Comparison of ENCODE assay signal across 7 mouse cellular contexts in genomic region chr8:121966714-121967448, GRCm38 (mm10). TPM values are rescaled to one million over a fixed set of nuclear protein-coding genes. Genes with fewer than 3 reads are reported as not detected.
DNase-seq lines count a peak whose midpoint lies in the region; ATAC-seq and TF ChIP-seq lines count a peak whose summit lies in the region.

No protein-coding gene starts in this region.

- no peaks in the 10 kb centered on the region for H3K36me3 ChIP-seq in lung, embryonic 14.5 days (ENCODE audit: insufficient read depth)
- H3K36me3 ChIP-seq in forebrain, embryonic 11.5 days (ENCODE audit: control insufficient read depth, insufficient read depth, low read length), result no peaks in the 10 kb centered on the region
- 0 out of 2 replicates have a peak, but pooled peaks cover 5% of the 10 kb centered on the region for H3K36me3 ChIP-seq in limb, embryonic 15.5 days
- H3K36me3 ChIP-seq in stomach, postnatal 0 days (ENCODE audit: control insufficient read depth, insufficient read depth, low read length), result no peaks in the 10 kb centered on the region

- no peak for TF ChIP-seq CTCF in lung, embryonic 14.5 days (IDR thresholded peaks at IDR 0.05; ENCODE audit: low read depth)
- TF ChIP-seq CTCF in stomach, postnatal 0 days (IDR thresholded peaks at IDR 0.05; ENCODE audit: low read depth), result no peak

- H3K27me3 ChIP-seq in lung, embryonic 14.5 days (ENCODE audit: insufficient read depth, low read length), result no peaks in the 10 kb centered on the region
- H3K27me3 ChIP-seq in forebrain, embryonic 11.5 days (ENCODE audit: control insufficient read depth, insufficient read depth, low read length), result no peaks in the 10 kb centered on the region
- H3K27me3 ChIP-seq in limb, embryonic 15.5 days, result no peaks in the 10 kb centered on the region
- no peaks in the 10 kb centered on the region for H3K27me3 ChIP-seq in stomach, postnatal 0 days (ENCODE audit: control insufficient read depth, insufficient read depth, low read length)

- no peak overlapping the region for H3K4me2 ChIP-seq in lung, embryonic 14.5 days
- H3K4me2 ChIP-seq in forebrain, embryonic 11.5 days (ENCODE audit: low read depth, low read length, severe bottlenecking), result peak overlapping the region; percentile 21; the same call in 1 of the 2 replicates
- no peak overlapping the region for H3K4me2 ChIP-seq in limb, embryonic 15.5 days
- H3K4me2 ChIP-seq in stomach, postnatal 0 days (replicated peaks; ENCODE audit: low read depth), result no peak overlapping the region

- peaks cover 4% of the 10 kb centered on the region; the same call in 1 of the 2 replicates for H3K4me1 ChIP-seq in lung, embryonic 14.5 days (ENCODE audit: insufficient read depth)
- H3K4me1 ChIP-seq in forebrain, embryonic 11.5 days (replicated peaks; ENCODE audit: control insufficient read depth, insufficient read depth, low read length), result peaks cover 22% of the 10 kb centered on the region
- H3K4me1 ChIP-seq in limb, embryonic 15.5 days, result peaks cover 63% of the 10 kb centered on the region
- H3K4me1 ChIP-seq in stomach, postnatal 0 days (replicated peaks; ENCODE audit: control insufficient read depth, insufficient read depth), result peaks cover 9% of the 10 kb centered on the region

- no peaks in the 10 kb centered on the region for H3K9me3 ChIP-seq in lung, embryonic 14.5 days (ENCODE audit: low read depth, low read length)
- no peaks in the 10 kb centered on the region for H3K9me3 ChIP-seq in forebrain, embryonic 11.5 days (ENCODE audit: control insufficient read depth, low read length)
- no peaks in the 10 kb centered on the region for H3K9me3 ChIP-seq in limb, embryonic 15.5 days
- H3K9me3 ChIP-seq in stomach, postnatal 0 days (ENCODE audit: control insufficient read depth, low read length), result no peaks in the 10 kb centered on the region

- peak; percentile 36 for ATAC-seq in lung, embryonic 14.5 days (ENCODE audit: insufficient read depth)
- peak; percentile 55 for ATAC-seq in forebrain, embryonic 11.5 days (replicated peaks; ENCODE audit: low FRiP score)
- peak; percentile 62 for ATAC-seq in limb, embryonic 15.5 days (ENCODE audit: insufficient number of reproducible peaks, low FRiP score, low TSS enrichment, low read depth)
- 0 out of 2 replicates have a peak, but pooled peaks have one; percentile 45 for ATAC-seq in stomach, postnatal 0 days (ENCODE audit: low FRiP score, low TSS enrichment)

- H3K4me3 ChIP-seq in lung, embryonic 14.5 days (ENCODE audit: low read depth, low read length), result no peak overlapping the region
- H3K4me3 ChIP-seq in forebrain, embryonic 11.5 days (ENCODE audit: low read depth, low read length), result no peak overlapping the region
- H3K4me3 ChIP-seq in limb, embryonic 15.5 days, result no peak overlapping the region
- H3K4me3 ChIP-seq in stomach, postnatal 0 days (ENCODE audit: low read depth, low read length), result no peak overlapping the region

- 61% methylated on average over 7 of the region's 7 CpGs for WGBS in lung, embryonic 14.5 days
- WGBS in forebrain, embryonic 11.5 days, result 25% methylated on average over 7 of the region's 7 CpGs
- 40% methylated on average over 7 of the region's 7 CpGs for WGBS in limb, embryonic 15.5 days
- 62% methylated on average over 7 of the region's 7 CpGs for WGBS in stomach, postnatal 0 days

- no peak for TF ChIP-seq EP300 in stomach, postnatal 0 days (optimal IDR thresholded peaks at IDR 0.05)

- peak overlapping the region; percentile 6; the same call in 1 of the 2 replicates for H3K9ac ChIP-seq in lung, embryonic 14.5 days
- peak overlapping the region; percentile 7; the same call in 1 of the 2 replicates for H3K9ac ChIP-seq in forebrain, embryonic 11.5 days (ENCODE audit: low read length)
- peak overlapping the region; percentile 8; the same call in 1 of the 2 replicates for H3K9ac ChIP-seq in limb, embryonic 15.5 days
- H3K9ac ChIP-seq in stomach, postnatal 0 days (ENCODE audit: low read length), result 0 out of 2 replicates have a peak overlapping the region, but pooled peaks have one; percentile 4

- no peak for DNase-seq in lung, embryonic 14.5 days
- DNase-seq in lung, postnatal 4 days, result no peak
- DNase-seq in forebrain, embryonic 11.5 days (ENCODE audit: low spot score), result no peak
- peak; percentile 41 for DNase-seq in stomach, postnatal 0 days (ENCODE audit: low spot score)
- DNase-seq in T-cell, adult 2 months (ENCODE audit: low spot score), result no peak
- no peak for DNase-seq in lung, postnatal 36 days

- H3K27ac ChIP-seq in lung, embryonic 14.5 days (ENCODE audit: low read depth), result no peak overlapping the region
- no peak overlapping the region for H3K27ac ChIP-seq in forebrain, embryonic 11.5 days (ENCODE audit: low read depth, low read length)
- peak overlapping the region; percentile 66 for H3K27ac ChIP-seq in limb, embryonic 15.5 days
- H3K27ac ChIP-seq in stomach, postnatal 0 days (replicated peaks), result no peak overlapping the region

RNA-seq across cellular contexts. Expression of gene Banp, which starts 17.3 kb away (rescaled TPM):
- 42.1 and 43.8 TPM in 2 replicates for polyA plus RNA-seq in lung, embryonic 14.5 days (2014; fragmentation: Nextera tagmentation; extraction: Ambion mirVana)
- 53.1 and 60.9 TPM in 2 replicates for polyA plus RNA-seq in forebrain, embryonic 11.5 days (2014; fragmentation: Nextera tagmentation; extraction: Ambion mirVana)
- 42.3 and 44.8 TPM in 2 replicates for polyA plus RNA-seq in limb, embryonic 15.5 days (2015; fragmentation: Nextera tagmentation; extraction: Ambion mirVana)
- 9.0 and 10.0 TPM in 2 replicates for polyA plus RNA-seq in stomach, postnatal 0 days (2015; fragmentation: Nextera tagmentation; extraction: Ambion mirVana)

RNA-seq across cellular contexts. Expression of gene Car5a, which starts 22.2 kb away (rescaled TPM):
- polyA plus RNA-seq in lung, embryonic 14.5 days (2014; fragmentation: Nextera tagmentation; extraction: Ambion mirVana), result not detected in 2 replicates
- not detected in 2 replicates for polyA plus RNA-seq in forebrain, embryonic 11.5 days (2014; fragmentation: Nextera tagmentation; extraction: Ambion mirVana)
- polyA plus RNA-seq in limb, embryonic 15.5 days (2015; fragmentation: Nextera tagmentation; extraction: Ambion mirVana), result 0.17 TPM in 1 of 2 replicates, not detected in the other
- 0.12 and 0.30 TPM in 2 replicates for polyA plus RNA-seq in stomach, postnatal 0 days (2015; fragmentation: Nextera tagmentation; extraction: Ambion mirVana)

RNA-seq across cellular contexts. Expression of gene Slc7a5, which starts 59.4 kb away (rescaled TPM):
- 27.3 and 28.8 TPM in 2 replicates for polyA plus RNA-seq in lung, embryonic 14.5 days (2014; fragmentation: Nextera tagmentation; extraction: Ambion mirVana)
- 37.1 and 43.0 TPM in 2 replicates for polyA plus RNA-seq in forebrain, embryonic 11.5 days (2014; fragmentation: Nextera tagmentation; extraction: Ambion mirVana)
- polyA plus RNA-seq in limb, embryonic 15.5 days (2015; fragmentation: Nextera tagmentation; extraction: Ambion mirVana), result 24.5 and 27.4 TPM in 2 replicates
- polyA plus RNA-seq in stomach, postnatal 0 days (2015; fragmentation: Nextera tagmentation; extraction: Ambion mirVana), result 8.9 and 9.3 TPM in 2 replicates
